Mouse (Mus musculus): ENCODE data around the gene Dnmt3l.
"Not testable (repeated sequence)": the region's sequence is repeated elsewhere in the genome, so short reads cannot be mapped to it uniquely, and the experiment has no call there.

The Dnmt3l gene

DNA sequence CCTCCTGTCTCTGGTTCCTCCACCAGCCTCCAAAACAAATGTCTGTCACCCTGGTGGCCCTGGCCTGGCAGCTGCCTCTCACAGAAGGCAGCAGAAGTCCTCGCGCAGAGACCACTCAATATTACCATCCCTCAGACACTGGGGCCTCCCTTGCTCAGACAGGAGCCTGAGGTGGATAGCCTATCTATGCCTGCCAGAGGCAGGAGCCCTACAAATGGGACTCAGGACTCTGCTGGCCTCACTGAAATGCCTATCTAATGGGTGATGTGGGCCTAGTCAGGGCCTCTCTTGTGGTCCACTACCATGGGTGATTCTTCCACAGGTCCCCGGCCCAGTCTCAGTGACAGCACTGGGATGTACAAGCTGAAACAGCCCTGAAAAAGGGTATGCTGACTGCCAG lies 33.6 kb upstream of the Dnmt3l start:
- TF ChIP-seq NANOG (IDR thresholded peaks at IDR 0.05; ENCODE audit: borderline replicate concordance, low read length) (no peak), POU5F1 (IDR thresholded peaks at IDR 0.05; ENCODE audit: borderline replicate concordance, low read length) (no peak), CTCF (conservative IDR thresholded peaks at IDR 0.05; ENCODE audit: low read length) (no peak)
- Histone ChIP-seq H3K9me3 (ENCODE audit: low read length) (peaks cover 9% of the 10 kb centered on the region), H3K4me3 (replicated peaks; ENCODE audit: low read length) (peak overlapping the region; percentile 95), H3K4me1 (replicated peaks; ENCODE audit: low read depth, low read length) (peaks cover 64% of the 10 kb centered on the region), H3K36me3 (ENCODE audit: insufficient read depth, low read length) (peaks cover 57% of the 10 kb centered on the region), H3K27me3 (ENCODE audit: insufficient read depth, low read length) (no peaks in the 10 kb centered on the region)

DNA sequence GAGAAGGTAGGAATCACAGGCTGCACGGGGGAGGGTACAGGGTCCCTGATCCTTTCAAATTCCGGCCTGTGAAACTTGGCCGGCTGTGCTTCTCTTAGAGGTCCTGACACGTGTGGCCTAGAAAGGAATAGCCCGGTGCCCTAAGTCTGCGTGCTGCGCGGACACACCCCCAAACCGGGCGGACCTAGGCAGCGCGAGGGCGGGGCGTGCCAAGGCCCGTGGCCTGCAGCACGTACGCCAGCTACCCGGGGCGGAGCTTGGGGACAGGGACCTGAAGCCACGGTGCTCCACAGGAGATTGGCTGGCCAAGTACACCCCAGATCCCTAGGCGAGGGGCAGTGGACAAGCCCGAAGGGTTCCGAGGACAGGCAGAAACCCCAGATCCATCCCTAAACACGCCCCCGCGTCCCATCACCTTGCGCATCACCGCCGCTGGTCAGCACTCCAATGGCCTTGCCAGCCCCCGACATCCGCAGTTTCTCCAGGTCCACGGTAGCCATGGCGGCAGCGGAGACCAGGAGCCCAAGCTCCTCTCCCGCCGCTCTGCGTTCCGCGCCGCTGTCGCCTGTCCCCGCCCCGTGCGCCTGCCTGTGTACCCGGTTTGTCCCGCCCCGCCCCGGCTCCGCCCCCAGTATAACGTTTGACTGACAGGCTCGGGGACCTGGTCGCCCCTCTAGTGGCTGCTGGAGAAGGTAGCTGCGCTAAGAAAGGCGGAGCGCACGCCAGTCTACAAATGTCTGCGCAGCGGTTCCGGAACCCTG lies 32.4 kb upstream of the Dnmt3l start:
- TF ChIP-seq CTCF (conservative IDR thresholded peaks at IDR 0.05; ENCODE audit: low read length) = 0 out of 2 replicates have a peak, but pooled peaks have one; percentile 3
- TF ChIP-seq NANOG (IDR thresholded peaks at IDR 0.05; ENCODE audit: borderline replicate concordance, low read length) = no peak
- Histone ChIP-seq H3K4me1 (replicated peaks; ENCODE audit: low read depth, low read length) (peaks cover 64% of the 10 kb centered on the region), H3K36me3 (ENCODE audit: insufficient read depth, low read length) (peaks cover 45% of the 10 kb centered on the region), H3K4me3 (replicated peaks; ENCODE audit: low read length) (peak overlapping the region; percentile 95), H3K27me3 (ENCODE audit: insufficient read depth, low read length) (no peaks in the 10 kb centered on the region), H3K9me3 (ENCODE audit: low read length) (peaks cover 20% of the 10 kb centered on the region)

DNA sequence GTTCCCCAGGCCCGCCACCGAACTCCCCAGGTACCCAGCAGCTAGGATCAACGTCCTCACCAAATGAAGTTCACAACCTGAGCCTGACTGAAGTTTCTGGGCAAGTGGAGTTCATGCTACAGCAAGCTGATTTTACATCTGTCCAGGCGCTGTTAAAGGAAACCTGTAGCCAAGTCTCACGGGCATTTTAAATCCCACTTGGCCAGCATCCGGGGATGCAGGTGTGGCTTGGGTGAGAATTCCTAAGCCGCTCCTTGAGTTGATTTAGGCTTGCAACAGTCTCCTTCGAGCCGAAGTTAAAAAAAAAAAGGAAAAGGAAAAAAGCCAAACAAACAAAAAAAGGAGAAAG lies 31.8 kb upstream of the Dnmt3l start, which contains the start of gene Pfkl:
TSS of gene Pfkl (minus strand) at position 139 of the 349 bp plus-strand sequence.
- H3K9me3 ChIP-seq (ENCODE audit: low read length) = peaks cover 25% of the 10 kb centered on the region
- H3K36me3 ChIP-seq (ENCODE audit: insufficient read depth, low read length) = peaks cover 40% of the 10 kb centered on the region
- peaks cover 58% of the 10 kb centered on the region for H3K4me1 ChIP-seq (replicated peaks; ENCODE audit: low read depth, low read length)
- H3K4me3 ChIP-seq (replicated peaks; ENCODE audit: low read length) = peak within 1 kb of the TSS; percentile 95
- H3K27me3 ChIP-seq (ENCODE audit: insufficient read depth, low read length) = no peaks in the 10 kb centered on the region
- TF ChIP-seq NANOG (IDR thresholded peaks at IDR 0.05; ENCODE audit: borderline replicate concordance, low read length) = no peak
- TF ChIP-seq CTCF (conservative IDR thresholded peaks at IDR 0.05; ENCODE audit: low read length) = no peak
- no peak for TF ChIP-seq POU5F1 (IDR thresholded peaks at IDR 0.05; ENCODE audit: borderline replicate concordance, low read length)

DNA sequence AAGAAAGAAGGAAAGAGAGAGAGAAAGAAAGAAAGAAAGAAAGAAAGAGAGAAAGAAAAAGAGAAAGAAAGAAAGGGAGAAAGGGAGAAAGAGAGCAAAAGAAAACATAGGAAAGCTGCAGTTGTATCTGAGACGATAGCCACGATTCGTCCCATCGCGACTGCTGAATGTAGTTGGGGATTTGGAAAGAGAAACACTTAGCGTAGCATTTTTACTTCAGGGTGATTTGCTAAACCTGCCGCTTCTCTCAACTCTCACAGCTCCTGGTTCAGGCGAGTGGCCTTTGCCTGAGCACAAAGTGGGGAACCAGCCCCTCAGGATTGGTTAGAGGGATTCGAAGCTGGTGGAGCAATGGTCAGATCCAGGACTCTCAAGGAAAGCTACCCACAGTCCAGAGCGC lies 31.4 kb upstream of the Dnmt3l start:
- Histone ChIP-seq H3K4me1 (replicated peaks; ENCODE audit: low read depth, low read length) (peaks cover 54% of the 10 kb centered on the region), H3K27me3 (ENCODE audit: insufficient read depth, low read length) (no peaks in the 10 kb centered on the region), H3K4me3 (replicated peaks; ENCODE audit: low read length) (peak overlapping the region; percentile 95), H3K36me3 (ENCODE audit: insufficient read depth, low read length) (peaks cover 36% of the 10 kb centered on the region), H3K9me3 (ENCODE audit: low read length) (peaks cover 29% of the 10 kb centered on the region)
- no peak for TF ChIP-seq CTCF (conservative IDR thresholded peaks at IDR 0.05; ENCODE audit: low read length)
- no peak for TF ChIP-seq POU5F1 (IDR thresholded peaks at IDR 0.05; ENCODE audit: borderline replicate concordance, low read length)
- TF ChIP-seq NANOG (IDR thresholded peaks at IDR 0.05; ENCODE audit: borderline replicate concordance, low read length) = no peak

DNA sequence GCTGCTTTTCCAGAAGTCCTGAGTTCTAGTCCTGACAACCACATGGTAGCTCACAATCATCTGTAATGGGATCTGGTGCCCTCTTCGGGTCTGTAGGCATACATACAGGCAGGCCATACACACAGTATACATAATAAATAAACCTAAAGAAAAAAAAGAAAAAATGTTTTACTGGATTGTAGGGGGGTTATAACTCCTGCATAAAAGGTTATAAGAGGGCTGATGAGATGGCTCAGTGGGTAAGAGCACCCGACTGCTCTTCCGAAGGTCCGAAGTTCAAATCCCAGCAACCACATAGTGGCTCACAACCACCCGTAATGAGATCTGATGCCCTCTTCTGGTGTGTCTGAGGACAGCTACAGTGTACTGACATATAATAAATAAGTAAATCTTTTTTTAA lies 30.6 kb upstream of the Dnmt3l start:
- TF ChIP-seq CTCF (conservative IDR thresholded peaks at IDR 0.05; ENCODE audit: low read length) = 0 out of 2 replicates have a peak, but pooled peaks have one; percentile 10

DNA sequence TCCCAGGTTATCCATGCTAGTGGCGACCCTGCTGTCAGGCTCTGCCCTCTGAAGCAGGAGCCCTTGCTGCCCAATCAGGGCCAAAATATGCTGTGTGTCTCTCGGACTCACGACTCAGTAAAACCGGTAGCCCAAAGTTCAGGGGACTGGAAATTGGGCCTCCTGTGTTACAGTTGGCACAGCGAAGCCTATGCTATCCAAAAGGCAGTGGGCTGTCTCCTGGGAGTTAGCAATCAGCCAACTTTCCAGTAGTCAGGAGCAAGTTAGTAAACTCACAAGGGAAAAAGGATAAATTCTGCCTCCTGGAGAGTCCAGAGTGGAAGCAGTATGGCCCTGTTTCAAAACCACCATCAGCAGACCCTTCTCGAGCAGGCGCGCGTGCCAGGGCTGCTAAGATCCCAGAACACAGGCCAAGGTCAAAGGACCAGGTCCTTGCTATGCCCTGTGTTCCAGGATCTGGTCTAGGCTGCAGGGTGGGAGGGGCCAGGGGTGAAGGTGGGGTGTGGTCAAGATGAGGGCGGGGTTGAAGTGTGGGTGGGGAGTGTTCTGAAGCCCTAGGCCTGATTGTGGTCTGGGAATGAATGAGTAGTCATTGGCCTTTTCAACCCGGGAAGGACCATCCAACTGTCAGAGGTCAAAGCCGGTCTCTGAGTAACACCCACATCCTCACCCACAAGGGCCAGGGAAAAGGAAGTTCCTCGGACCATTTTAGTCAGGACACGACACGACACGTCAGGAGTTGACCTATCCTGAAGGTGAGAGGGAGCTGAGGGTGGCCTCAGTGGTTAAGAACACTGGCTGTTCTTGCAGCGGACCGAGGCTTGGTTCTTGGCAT lies 28.9 kb upstream of the Dnmt3l start:
- Histone ChIP-seq H3K4me1 (replicated peaks; ENCODE audit: low read depth, low read length) (peaks cover 38% of the 10 kb centered on the region), H3K9me3 (ENCODE audit: low read length) (peaks cover 52% of the 10 kb centered on the region), H3K4me3 (replicated peaks; ENCODE audit: low read length) (no peak overlapping the region), H3K36me3 (ENCODE audit: insufficient read depth, low read length) (peaks cover 11% of the 10 kb centered on the region), H3K27me3 (ENCODE audit: insufficient read depth, low read length) (no peaks in the 10 kb centered on the region)
- no peak for TF ChIP-seq NANOG (IDR thresholded peaks at IDR 0.05; ENCODE audit: borderline replicate concordance, low read length)
- no peak for TF ChIP-seq POU5F1 (IDR thresholded peaks at IDR 0.05; ENCODE audit: borderline replicate concordance, low read length)
- no peak for TF ChIP-seq CTCF (conservative IDR thresholded peaks at IDR 0.05; ENCODE audit: low read length)

More for the DNA sequence above, 30.6 kb upstream of the Dnmt3l start:
- Histone ChIP-seq H3K4me1 (replicated peaks; ENCODE audit: low read depth, low read length) (peaks cover 47% of the 10 kb centered on the region), H3K9me3 (ENCODE audit: low read length) (peaks cover 35% of the 10 kb centered on the region), H3K4me3 (replicated peaks; ENCODE audit: low read length) (peak overlapping the region; percentile 95; the same call in 1 of the 2 replicates), H3K36me3 (ENCODE audit: insufficient read depth, low read length) (peaks cover 28% of the 10 kb centered on the region)
- not testable (repeated sequence) for H3K27me3 ChIP-seq (ENCODE audit: insufficient read depth, low read length)

DNA sequence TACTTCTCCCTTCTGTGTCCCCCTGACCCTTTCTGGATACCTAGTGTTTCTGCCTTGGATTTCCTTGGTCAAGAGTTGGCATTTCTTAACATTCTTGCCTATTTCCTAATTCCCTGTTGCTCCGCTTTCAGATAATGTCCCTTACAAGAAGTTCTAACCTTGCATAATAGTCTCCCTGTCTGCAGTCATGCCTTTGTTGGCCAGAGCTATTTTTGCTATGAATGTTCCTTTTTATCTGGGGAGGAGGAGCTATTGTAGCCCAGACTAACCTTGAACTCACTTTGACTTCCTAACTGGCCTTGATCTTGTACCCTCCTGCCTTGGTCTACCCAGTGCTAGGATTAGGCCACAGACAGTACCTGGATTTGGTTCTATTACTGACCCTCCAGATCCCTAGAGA lies 26.3 kb upstream of the Dnmt3l start:
- Histone ChIP-seq H3K36me3 (ENCODE audit: insufficient read depth, low read length) (no peaks in the 10 kb centered on the region; the same call in 1 of the 2 replicates), H3K4me3 (replicated peaks; ENCODE audit: low read length) (no peak overlapping the region), H3K27me3 (ENCODE audit: insufficient read depth, low read length) (no peaks in the 10 kb centered on the region), H3K9me3 (ENCODE audit: low read length) (peaks cover 75% of the 10 kb centered on the region), H3K4me1 (replicated peaks; ENCODE audit: low read depth, low read length) (peaks cover 23% of the 10 kb centered on the region)
- no peak for TF ChIP-seq CTCF (conservative IDR thresholded peaks at IDR 0.05; ENCODE audit: low read length)
- no peak for TF ChIP-seq NANOG (IDR thresholded peaks at IDR 0.05; ENCODE audit: borderline replicate concordance, low read length)
- TF ChIP-seq POU5F1 (IDR thresholded peaks at IDR 0.05; ENCODE audit: borderline replicate concordance, low read length) = no peak

DNA sequence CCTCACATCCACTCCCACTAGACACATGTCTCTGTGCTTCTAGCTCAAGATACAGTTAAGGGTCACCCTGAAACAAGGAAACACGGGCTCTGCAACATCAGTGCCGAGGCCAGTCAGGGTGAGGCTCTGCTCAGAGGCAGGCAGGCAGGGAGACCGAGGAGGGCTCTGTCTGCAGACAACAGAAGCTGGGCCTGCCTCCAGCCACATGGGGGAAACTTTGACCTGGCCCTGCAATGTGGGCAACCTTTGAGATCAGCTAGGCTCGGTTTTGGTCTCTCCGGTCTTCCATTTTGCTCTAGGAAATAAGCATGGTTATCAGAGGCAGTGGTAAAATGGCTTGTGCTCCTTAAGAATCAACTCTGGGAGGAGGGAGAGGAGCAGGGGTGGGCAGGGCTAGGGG lies 25.4 kb upstream of the Dnmt3l start:
- H3K36me3 ChIP-seq (ENCODE audit: insufficient read depth, low read length) = no peaks in the 10 kb centered on the region; the same call in 1 of the 2 replicates
- no peak overlapping the region for H3K4me3 ChIP-seq (replicated peaks; ENCODE audit: low read length)
- no peaks in the 10 kb centered on the region for H3K27me3 ChIP-seq (ENCODE audit: insufficient read depth, low read length)
- TF ChIP-seq CTCF (conservative IDR thresholded peaks at IDR 0.05; ENCODE audit: low read length) (no peak), POU5F1 (IDR thresholded peaks at IDR 0.05; ENCODE audit: borderline replicate concordance, low read length) (no peak), NANOG (IDR thresholded peaks at IDR 0.05; ENCODE audit: borderline replicate concordance, low read length) (no peak)
- H3K4me1 ChIP-seq (replicated peaks; ENCODE audit: low read depth, low read length) = peaks cover 18% of the 10 kb centered on the region
- peaks cover 75% of the 10 kb centered on the region for H3K9me3 ChIP-seq (ENCODE audit: low read length)
